Mouse (Mus musculus) liver, postnatal 0 days (tissue): ENCODE measurements around the gene Hoxd8.

Source experiments
- CTCF ChIP-seq: sonication (generic); IDR thresholded peaks from 2 replicates; pipeline ENCODE4 v1.5.1; 2016; ENCODE audit warnings: antibody characterized with exemption, low read depth
- EP300 ChIP-seq: IDR thresholded peaks from 2 replicates; pipeline ENCODE4 v1.6.1; 2016; ENCODE audit warnings: antibody characterized with exemption, low read depth, mild to moderate bottlenecking

GRCm38 (mm10) chr2:74684106-74684505 is 20.3 kb upstream of the Hoxd8 start:
- no peak for TF ChIP-seq CTCF
- TF ChIP-seq EP300: no peak
